Mouse (Mus musculus): Measurements from ENCODE around the gene Cntrl. TPM values are rescaled to one million over a fixed set of nuclear protein-coding genes. Genes with fewer than 3 reads are reported as not detected.

Cntrl gene
- polyA plus RNA-seq (2015; fragmentation: Nextera tagmentation; extraction: Ambion mirVana): 8.5 and 8.6 TPM in 2 replicates

DNA sequence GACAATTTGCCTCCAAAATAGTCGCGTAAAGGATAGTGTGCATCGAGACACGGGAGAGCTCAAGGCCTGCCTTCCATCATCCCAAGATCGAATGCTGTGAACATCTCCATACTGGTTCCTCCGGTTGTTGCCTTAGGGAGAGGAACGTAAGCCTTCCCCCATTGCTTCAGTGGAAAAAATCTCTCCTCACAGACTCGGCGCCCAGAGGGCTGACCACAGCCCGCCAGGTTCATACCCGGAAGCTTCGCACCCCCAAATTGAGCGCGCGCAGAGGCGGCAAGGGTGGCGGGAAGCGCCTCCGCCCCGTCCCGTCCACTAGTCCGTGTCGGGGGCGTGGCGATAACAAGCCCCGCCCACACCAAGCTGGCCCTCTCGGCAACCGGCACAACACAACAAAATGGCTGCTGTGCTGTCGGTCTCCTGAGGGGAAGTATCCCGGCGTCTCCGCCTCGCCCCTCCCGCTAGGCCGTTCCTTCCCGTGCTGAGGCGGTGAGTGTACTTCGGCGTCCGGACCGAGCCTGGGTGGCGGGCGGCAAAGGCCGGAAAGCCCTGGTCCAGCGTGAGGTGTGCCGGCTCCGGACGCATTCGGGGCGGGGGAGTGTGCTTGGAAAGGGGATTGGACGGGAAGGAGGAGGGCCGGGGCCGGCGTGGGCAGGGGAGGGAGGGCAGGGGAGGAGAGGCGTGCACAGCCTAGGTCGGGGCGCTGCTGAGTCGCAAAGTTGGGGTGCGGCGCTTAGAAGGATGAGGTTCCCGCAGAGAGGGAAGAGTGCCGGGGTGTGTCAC lies at the start of gene Cntrl:
TSS of gene Cntrl (plus strand) at position 352 of the 783 bp plus-strand sequence.
- H3K27me3 ChIP-seq: no peaks in the 10 kb centered on the region

DNA sequence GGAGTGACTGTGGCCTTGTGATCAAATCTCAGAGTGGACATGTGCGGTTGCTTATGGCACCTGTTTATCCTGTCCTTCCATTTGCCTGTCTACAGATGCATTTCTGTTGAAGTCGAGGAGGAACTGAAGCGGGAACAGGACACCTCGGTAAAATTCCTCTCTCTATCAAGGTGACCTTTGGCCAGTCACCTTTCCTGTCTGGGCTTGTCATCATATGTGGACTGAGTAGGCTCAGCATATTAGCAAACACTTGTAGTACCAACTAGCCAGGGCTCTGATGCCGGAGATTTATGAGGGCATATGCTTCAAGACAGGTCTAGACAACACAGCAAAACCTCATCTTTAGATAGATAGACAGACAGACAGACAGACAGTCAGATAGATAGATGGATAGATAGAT lies 49.0 kb upstream of the Cntrl start:
- Histone ChIP-seq H3K9ac (no peak overlapping the region), H3K4me1 (replicated peaks) (no peaks in the 10 kb centered on the region; the same call in 1 of the 2 replicates), H3K27me3 (no peaks in the 10 kb centered on the region), H3K27ac (replicated peaks) (0 out of 2 replicates have a peak overlapping the region, but pooled peaks have one; percentile 24), H3K9me3 (replicated peaks) (no peaks in the 10 kb centered on the region), H3K36me3 (replicated peaks) (no peaks in the 10 kb centered on the region), H3K4me2 (peak overlapping the region; percentile 28), H3K4me3 (replicated peaks) (peak overlapping the region; percentile 20)
- ATAC-seq (ENCODE audit: insufficient read depth): no peak
- 61% methylated on average over 5 of the region's 5 CpGs for WGBS (ENCODE audit: insufficient replicate concordance)

More for the DNA sequence above, at the start of gene Cntrl:
- H3K27ac ChIP-seq (replicated peaks): peak within 1 kb of the TSS; percentile 94
- peaks cover 40% of the 10 kb centered on the region for H3K4me1 ChIP-seq (replicated peaks)
- peak; percentile 93 for ATAC-seq (ENCODE audit: insufficient read depth)
- no peaks in the 10 kb centered on the region for H3K36me3 ChIP-seq (replicated peaks)
- H3K9me3 ChIP-seq (replicated peaks): no peaks in the 10 kb centered on the region
- WGBS (ENCODE audit: insufficient replicate concordance): under 1% methylated on average over 62 of the region's 62 CpGs
- peak within 1 kb of the TSS; percentile 84 for H3K9ac ChIP-seq
- H3K4me3 ChIP-seq (replicated peaks): peak within 1 kb of the TSS; percentile 85
- peak within 1 kb of the TSS; percentile 93 for H3K4me2 ChIP-seq

DNA sequence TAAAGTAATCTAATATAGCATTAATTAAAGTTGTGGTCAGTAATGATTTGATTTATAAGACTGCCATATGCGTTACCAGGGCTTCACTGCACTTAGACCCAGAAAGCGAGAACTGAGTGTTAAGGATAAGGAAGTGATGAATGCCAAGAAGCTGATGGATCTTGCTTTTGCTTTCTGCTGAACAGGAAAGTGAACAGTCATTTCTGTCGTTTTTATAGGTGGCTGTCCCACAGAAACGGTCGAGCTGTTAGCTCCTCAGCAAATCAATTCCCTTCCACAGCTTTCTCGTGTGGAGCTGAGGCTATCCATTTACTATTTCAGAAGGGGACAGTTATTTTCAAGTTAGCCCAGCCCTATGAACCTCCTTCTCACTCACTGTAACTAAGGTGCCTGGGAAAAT lies 48.4 kb upstream of the Cntrl start:
- Histone ChIP-seq H3K9me3 (replicated peaks) (no peaks in the 10 kb centered on the region), H3K4me2 (peak overlapping the region; percentile 8; the same call in 1 of the 2 replicates), H3K9ac (no peak overlapping the region), H3K4me1 (replicated peaks) (no peaks in the 10 kb centered on the region; the same call in 1 of the 2 replicates), H3K36me3 (replicated peaks) (no peaks in the 10 kb centered on the region), H3K27ac (replicated peaks) (no peak overlapping the region; the same call in 1 of the 2 replicates), H3K4me3 (replicated peaks) (peak overlapping the region; percentile 17), H3K27me3 (no peaks in the 10 kb centered on the region)
- WGBS (ENCODE audit: insufficient replicate concordance): 39% methylated on average over 6 of the region's 6 CpGs
- ATAC-seq (ENCODE audit: insufficient read depth): no peak

DNA sequence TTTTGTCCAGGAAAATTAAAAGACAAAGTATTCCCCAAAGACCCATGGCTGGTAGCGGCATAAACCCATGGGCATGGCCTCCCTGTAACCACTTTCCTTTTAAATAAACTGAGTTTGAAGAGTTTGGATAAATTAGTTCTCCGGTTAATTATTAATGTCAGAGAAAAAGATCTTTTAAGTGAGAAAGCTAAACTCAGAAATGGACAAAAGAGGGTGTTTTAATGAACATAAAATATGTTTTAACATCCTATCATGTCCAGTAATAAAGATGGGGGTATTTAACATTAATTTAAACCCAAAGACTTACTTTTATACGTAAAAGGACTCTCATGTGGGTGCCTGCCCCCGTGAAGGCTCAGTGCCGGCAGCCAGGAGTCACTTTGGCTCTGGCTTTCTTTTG lies 48.0 kb upstream of the Cntrl start, which contains the start of gene Hc:
TSS of gene Hc (minus strand) at position 101 of the 400 bp plus-strand sequence.
- H3K36me3 ChIP-seq (replicated peaks): no peaks in the 10 kb centered on the region
- H3K27ac ChIP-seq (replicated peaks): peak within 1 kb of the TSS; percentile 24; the same call in 1 of the 2 replicates
- H3K9me3 ChIP-seq (replicated peaks): no peaks in the 10 kb centered on the region
- ATAC-seq (ENCODE audit: insufficient read depth): no peak
- no peaks in the 10 kb centered on the region; the same call in 1 of the 2 replicates for H3K4me1 ChIP-seq (replicated peaks)
- H3K4me3 ChIP-seq (replicated peaks): peak within 1 kb of the TSS; percentile 20
- H3K27me3 ChIP-seq: no peaks in the 10 kb centered on the region
- H3K9ac ChIP-seq: no peak within 1 kb of the TSS
- peak within 1 kb of the TSS; percentile 28 for H3K4me2 ChIP-seq
- 61% methylated on average over 5 of the region's 5 CpGs for WGBS (ENCODE audit: insufficient replicate concordance)

DNA sequence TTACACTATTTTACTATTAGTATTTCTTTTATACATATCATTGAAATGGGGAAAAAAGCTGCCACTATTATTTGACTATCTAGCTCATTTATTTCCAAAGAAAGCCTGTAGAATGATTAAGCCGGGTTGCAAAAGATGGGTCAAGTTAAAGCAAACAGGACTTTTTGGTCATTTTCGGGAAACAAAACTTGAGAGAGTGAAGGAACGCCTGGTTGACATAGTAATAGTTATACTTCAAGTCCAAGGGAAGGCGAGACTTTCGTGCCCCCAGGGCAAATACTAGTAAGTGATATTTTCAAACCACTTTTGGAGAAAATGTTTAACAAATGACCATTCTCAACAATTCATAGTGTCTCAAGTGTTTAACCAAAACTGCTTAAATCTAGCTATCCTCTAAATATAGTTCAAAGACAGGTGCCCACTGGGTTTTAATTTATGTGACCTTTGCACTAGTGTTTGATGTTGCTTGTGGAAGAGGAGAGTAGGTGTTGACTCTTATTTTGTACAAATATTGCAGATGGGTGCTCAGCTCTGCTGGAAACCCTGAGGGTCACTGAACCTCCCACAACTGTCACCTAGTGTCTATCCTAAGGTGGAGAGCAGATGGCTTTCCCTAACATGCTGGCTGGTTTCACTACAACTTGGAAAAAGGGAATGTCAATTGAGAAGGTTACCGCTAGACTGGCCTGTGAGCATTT lies 45.8 kb upstream of the Cntrl start:
- Histone ChIP-seq H3K4me1 (replicated peaks) (no peaks in the 10 kb centered on the region; the same call in 1 of the 2 replicates), H3K4me2 (no peak overlapping the region), H3K27ac (replicated peaks) (peak overlapping the region; percentile 56), H3K27me3 (no peaks in the 10 kb centered on the region), H3K36me3 (replicated peaks) (no peaks in the 10 kb centered on the region), H3K9me3 (replicated peaks) (no peaks in the 10 kb centered on the region), H3K4me3 (replicated peaks) (no peak overlapping the region), H3K9ac (no peak overlapping the region)
- WGBS (ENCODE audit: insufficient replicate concordance): 54% methylated on average over 6 of the region's 6 CpGs
- ATAC-seq (ENCODE audit: insufficient read depth): peak; percentile 49

DNA sequence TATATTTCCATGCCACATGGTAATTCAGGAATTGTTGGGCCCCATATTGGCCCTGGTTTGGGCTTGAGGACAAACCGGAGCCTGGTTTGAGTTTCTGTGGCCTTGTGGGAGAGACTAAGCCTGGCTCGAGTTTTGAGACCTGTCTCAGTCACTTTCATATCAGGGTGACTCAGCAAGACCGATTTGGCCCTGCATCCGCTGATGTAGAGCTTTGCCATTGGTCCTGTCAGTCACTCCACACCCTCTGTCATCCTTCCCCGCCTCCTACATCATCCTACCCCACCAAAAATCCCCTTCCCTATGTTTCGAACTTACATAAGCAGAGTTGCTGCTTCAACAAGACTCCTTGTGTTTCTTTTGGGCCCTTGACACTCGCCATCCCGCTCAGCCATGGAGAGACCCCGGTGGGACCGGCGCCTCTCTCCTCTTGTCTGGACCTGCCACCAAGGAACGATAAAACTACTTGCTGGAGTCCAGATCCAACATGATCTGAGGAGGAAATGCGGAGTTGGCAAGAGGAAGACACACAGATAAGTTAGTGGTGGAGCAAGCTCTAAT lies 42.7 kb upstream of the Cntrl start:
- H3K4me2 ChIP-seq: no peak overlapping the region
- WGBS (ENCODE audit: insufficient replicate concordance): 70% methylated on average over 13 of the region's 13 CpGs
- no peaks in the 10 kb centered on the region for H3K27me3 ChIP-seq
- no peaks in the 10 kb centered on the region for H3K36me3 ChIP-seq (replicated peaks)
- no peaks in the 10 kb centered on the region for H3K9me3 ChIP-seq (replicated peaks)
- no peak overlapping the region for H3K9ac ChIP-seq
- H3K4me3 ChIP-seq (replicated peaks): no peak overlapping the region
- no peak overlapping the region for H3K27ac ChIP-seq (replicated peaks)
- peaks cover 5% of the 10 kb centered on the region; the same call in 1 of the 2 replicates for H3K4me1 ChIP-seq (replicated peaks)
- ATAC-seq (ENCODE audit: insufficient read depth): no peak

DNA sequence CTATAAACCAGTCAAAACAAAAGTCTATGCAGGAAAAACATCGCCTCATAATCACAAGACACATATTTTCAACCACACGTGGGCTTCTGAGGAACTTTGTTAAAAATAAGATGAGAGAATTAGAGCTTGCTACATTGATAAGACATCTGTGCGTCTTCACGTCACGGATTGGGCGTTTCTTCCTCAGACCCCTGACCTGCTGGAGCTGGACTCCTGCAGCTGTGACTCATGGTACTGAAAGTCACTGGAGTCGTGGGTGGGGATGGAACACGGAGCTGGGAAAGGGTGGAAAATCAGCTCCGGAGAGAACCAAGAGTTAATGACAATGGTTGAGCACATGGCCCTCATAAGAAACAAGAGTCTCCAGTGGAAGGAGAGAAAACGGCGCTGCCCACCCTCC lies 42.2 kb upstream of the Cntrl start:
- no peaks in the 10 kb centered on the region for H3K9me3 ChIP-seq (replicated peaks)
- ATAC-seq (ENCODE audit: insufficient read depth): no peak
- no peaks in the 10 kb centered on the region for H3K36me3 ChIP-seq (replicated peaks)
- no peak overlapping the region for H3K4me2 ChIP-seq
- 69% methylated on average over 11 of the region's 11 CpGs for WGBS (ENCODE audit: insufficient replicate concordance)
- no peaks in the 10 kb centered on the region for H3K27me3 ChIP-seq
- H3K9ac ChIP-seq: no peak overlapping the region
- H3K4me1 ChIP-seq (replicated peaks): peaks cover 5% of the 10 kb centered on the region; the same call in 1 of the 2 replicates
- H3K27ac ChIP-seq (replicated peaks): no peak overlapping the region
- H3K4me3 ChIP-seq (replicated peaks): no peak overlapping the region

DNA sequence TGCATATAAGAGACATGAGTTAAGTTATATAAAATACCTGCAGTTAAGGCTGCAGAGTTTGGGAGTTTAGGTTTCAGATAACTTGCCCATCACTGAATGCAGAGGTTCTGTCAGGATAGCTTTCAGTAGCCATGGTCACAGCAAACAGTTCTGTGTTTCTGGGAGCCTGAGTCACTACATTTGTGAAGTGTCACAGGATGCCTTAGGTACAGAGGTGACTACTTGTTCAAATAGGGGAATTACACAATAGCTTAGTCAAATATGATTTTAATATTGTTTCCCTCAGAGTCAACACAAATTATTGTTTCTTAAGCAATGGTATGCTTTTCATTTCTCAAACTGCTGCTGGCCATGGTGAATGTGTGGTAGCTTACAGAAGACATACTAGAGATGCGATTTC lies 40.2 kb upstream of the Cntrl start:
- Histone ChIP-seq H3K9ac (no peak overlapping the region), H3K9me3 (replicated peaks) (no peaks in the 10 kb centered on the region), H3K36me3 (replicated peaks) (no peaks in the 10 kb centered on the region), H3K27me3 (no peaks in the 10 kb centered on the region), H3K4me1 (replicated peaks) (peaks cover 5% of the 10 kb centered on the region; the same call in 1 of the 2 replicates), H3K4me2 (no peak overlapping the region), H3K4me3 (replicated peaks) (no peak overlapping the region), H3K27ac (replicated peaks) (no peak overlapping the region)
- 62% methylated on average over 1 of the region's 1 CpGs for WGBS (ENCODE audit: insufficient replicate concordance)
- no peak for ATAC-seq (ENCODE audit: insufficient read depth)

DNA sequence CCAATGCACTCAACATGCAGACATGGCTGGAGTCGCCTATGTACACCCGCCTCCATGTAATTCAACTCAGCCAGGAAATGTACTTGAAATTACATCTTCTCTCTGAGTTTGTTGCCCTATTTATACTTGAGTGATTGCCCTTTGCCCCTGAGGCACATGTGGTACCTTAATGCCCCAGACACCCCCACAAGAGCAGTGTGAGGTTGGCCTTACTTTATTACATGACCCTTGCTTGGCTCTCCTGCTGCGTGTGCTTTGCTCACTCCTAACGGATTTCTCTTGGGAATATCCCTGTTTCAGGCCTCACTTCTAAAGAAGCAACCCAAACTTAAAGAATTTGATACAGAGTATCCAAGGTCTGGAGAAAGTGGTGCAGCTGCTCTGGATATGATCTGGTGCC lies 39.0 kb upstream of the Cntrl start:
- no peaks in the 10 kb centered on the region for H3K27me3 ChIP-seq
- 67% methylated on average over 4 of the region's 4 CpGs for WGBS (ENCODE audit: insufficient replicate concordance)
- no peaks in the 10 kb centered on the region for H3K9me3 ChIP-seq (replicated peaks)
- no peak overlapping the region for H3K4me2 ChIP-seq
- ATAC-seq (ENCODE audit: insufficient read depth): no peak
- H3K27ac ChIP-seq (replicated peaks): 0 out of 2 replicates have a peak overlapping the region, but pooled peaks have one; percentile 29
- no peak overlapping the region for H3K4me3 ChIP-seq (replicated peaks)
- no peaks in the 10 kb centered on the region for H3K36me3 ChIP-seq (replicated peaks)
- peaks cover 5% of the 10 kb centered on the region; the same call in 1 of the 2 replicates for H3K4me1 ChIP-seq (replicated peaks)
- H3K9ac ChIP-seq: no peak overlapping the region

DNA sequence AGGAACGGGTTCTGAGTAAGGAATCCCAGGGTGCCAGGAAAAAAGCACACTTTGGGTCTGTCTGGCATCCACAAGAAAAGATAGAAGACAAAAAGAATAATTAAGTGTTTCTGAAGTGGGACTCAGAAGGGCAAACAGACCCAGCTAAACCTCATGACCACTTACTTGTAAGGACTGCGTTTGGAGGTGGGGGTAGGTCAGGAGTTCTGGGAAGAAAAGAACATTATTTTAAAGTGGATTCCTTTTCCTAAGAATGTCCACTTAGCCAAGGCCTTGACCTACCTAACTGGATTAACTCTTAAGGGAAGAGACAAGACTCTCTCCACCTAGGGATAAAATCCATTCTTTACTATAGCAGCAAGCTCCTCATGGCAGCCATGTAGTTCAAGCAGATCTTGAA lies 36.7 kb upstream of the Cntrl start:
- Histone ChIP-seq H3K4me2 (no peak overlapping the region), H3K9me3 (replicated peaks) (no peaks in the 10 kb centered on the region), H3K4me1 (replicated peaks) (peaks cover 5% of the 10 kb centered on the region; the same call in 1 of the 2 replicates), H3K9ac (no peak overlapping the region), H3K36me3 (replicated peaks) (no peaks in the 10 kb centered on the region), H3K4me3 (replicated peaks) (no peak overlapping the region), H3K27me3 (no peaks in the 10 kb centered on the region), H3K27ac (replicated peaks) (no peak overlapping the region)
- no peak for ATAC-seq (ENCODE audit: insufficient read depth)
- WGBS (ENCODE audit: insufficient replicate concordance): 60% methylated on average over 2 of the region's 2 CpGs

DNA sequence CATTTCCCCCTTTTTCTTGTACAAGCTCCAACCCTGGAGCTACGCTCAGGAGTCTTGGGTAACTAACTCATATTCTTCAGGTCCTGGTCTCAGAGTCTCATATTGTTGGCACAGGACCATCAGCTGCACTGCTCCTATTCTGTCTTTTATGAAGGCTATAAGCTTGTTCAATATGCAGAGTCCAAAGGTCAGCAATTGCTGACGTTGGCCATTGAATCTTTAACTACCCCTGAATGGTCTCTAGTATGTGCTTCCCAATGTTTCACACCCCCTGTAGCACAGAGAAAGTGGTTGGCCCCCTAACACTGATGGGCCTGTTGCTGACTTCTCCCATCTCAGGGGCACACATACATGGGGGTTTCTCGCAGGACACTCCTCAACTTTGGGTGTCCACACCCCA lies 35.0 kb upstream of the Cntrl start:
- Histone ChIP-seq H3K4me3 (replicated peaks) (no peak overlapping the region), H3K27ac (replicated peaks) (no peak overlapping the region), H3K4me1 (replicated peaks) (peaks cover 5% of the 10 kb centered on the region; the same call in 1 of the 2 replicates), H3K27me3 (no peaks in the 10 kb centered on the region), H3K4me2 (no peak overlapping the region), H3K36me3 (replicated peaks) (no peaks in the 10 kb centered on the region), H3K9ac (no peak overlapping the region), H3K9me3 (replicated peaks) (no peaks in the 10 kb centered on the region)
- ATAC-seq (ENCODE audit: insufficient read depth): no peak
- 70% methylated on average over 3 of the region's 3 CpGs for WGBS (ENCODE audit: insufficient replicate concordance)
